Mouse (Mus musculus): ENCODE data around the gene Cadm2. TPM values are rescaled to one million over a fixed set of nuclear protein-coding genes. Genes with fewer than 3 reads are reported as not detected.
A peak's percentile ranks its signal among the peaks of the same experiment; 100 is the strongest.

Gene Cadm2
- total RNA-seq, 4 experiments from 2014 or later, result 0.34 to 2.5 (median 0.66) TPM

DNA sequence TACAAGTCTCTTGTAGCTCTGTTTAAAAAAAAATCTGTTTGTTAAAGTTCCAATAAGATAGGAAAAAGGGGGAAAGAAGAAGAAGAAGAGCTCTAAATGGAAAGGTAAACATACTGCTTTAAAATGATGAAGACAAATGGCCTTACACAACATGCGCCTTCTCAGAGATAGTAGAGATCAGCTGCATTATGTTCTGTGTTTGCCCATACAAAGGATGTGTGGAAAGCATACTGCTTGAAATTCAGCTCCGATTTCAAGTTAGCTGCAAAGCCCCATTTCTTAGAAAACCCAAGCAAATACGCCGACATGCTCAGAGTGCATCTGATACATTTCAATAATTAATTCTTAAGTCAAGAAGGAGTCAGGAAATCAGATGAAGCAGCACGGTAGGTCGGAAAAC, 684.4 kb downstream of the Cadm2 start:
- DNase-seq (ENCODE audit: low spot score), result no peak

DNA sequence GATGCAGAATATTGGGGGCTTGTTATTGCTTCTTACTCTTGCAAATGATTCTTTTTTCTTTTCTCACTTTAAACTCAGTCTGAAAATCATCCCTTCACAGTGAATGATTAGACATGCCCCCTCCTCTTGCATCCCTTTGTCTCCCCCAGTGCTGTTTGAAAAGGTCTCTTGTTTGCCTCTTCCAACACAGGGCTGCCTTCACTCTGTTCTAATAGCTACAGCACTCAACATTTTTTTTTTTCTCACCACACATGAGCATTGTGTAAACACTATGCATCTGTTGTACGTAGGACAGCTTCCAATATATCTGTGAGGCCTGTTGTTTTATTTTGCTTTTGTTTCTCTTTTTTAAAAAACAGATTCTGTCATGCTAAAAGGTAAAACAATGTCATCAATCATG, 695.2 kb downstream of the Cadm2 start:
- DNase-seq (ENCODE audit: low spot score), result no peak

DNA sequence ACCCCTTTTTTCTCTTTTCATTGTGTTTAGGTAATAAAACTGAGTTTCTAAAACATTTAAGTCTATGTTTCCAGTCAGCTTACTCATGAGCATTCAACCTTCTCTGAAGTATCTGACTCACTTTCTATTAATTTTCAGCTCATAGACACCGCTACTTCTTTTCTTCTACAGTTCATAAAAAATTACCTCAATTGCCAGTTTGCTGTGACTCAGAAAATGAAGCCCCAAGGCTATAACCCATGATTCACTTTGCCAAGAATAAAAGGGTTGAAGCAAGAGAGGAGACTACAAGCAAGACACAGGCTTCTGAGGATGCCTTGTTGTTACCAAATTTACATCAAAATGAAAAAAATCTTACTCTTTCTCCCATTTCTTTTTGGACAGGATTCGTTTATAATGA, 698.0 kb downstream of the Cadm2 start:
- DNase-seq (ENCODE audit: low spot score), result no peak

DNA sequence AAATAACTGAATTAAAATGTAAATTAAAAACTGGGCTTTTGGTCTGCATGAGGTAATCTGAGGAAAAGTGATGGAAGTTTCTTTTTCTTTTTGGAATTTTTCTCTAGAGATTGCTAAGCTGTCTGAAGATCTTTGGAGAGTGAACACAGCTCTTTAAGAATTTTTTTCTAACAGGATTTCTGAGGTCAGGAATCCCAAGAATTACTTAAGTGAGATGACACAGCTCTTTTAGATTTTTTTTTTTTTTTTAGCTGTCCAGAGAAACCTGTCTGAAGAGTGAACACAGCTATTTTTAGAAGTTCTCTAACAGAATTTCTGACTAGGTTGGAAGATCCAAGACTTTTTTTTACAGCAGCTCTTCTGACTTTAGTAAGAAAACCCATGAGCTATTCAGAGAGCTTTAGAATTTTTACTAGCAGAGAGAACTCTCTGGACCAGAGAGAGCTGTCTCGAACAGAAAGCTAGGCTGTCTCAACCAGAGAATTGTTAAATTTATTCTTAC, 699.2 kb downstream of the Cadm2 start:
- DNase-seq (ENCODE audit: low spot score), result no peak

DNA sequence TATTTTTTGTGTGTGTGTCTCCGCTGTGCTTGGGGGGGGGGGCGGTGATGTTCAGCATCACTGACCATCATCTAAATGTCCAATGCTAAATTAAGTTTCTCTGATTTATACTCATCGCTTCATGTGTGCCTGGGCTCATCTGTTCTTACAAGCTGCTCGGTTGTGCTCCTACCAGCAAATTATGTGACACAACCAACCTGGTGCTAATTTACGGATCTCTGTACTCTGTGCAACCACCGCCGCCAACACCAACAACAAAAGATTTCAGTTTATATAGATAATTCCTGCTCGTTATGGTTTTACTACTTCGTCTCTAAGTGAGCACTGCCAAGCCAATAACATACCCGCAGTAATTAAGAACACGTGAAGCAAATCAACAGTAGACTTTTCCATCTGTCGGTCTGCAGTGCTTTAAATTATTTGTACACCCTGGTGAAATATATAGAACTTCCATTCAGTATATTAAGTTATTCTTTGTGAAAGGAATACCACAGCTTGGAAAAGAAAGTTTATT, 700.8 kb downstream of the Cadm2 start:
- DNase-seq (ENCODE audit: low spot score), result no peak

DNA sequence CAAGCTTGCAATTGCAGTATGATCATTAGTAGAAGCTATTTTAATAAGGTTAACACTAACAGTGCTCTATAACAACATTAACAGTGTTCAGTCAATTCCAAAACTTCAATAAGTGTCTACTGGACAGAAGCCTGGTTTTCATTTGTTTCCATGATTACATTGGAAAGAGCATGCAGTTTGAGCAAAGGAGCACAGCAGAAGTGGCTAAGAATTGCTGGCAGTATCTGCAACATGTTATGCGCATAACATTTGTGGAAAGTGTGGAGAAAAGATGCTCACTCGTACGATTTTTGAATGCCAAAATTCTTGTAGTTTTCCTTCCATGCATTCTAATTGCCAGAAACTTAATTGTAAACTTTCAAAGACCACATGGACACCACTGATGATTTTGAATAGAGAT, 718.9 kb downstream of the Cadm2 start:
- DNase-seq (ENCODE audit: low spot score), result no peak

DNA sequence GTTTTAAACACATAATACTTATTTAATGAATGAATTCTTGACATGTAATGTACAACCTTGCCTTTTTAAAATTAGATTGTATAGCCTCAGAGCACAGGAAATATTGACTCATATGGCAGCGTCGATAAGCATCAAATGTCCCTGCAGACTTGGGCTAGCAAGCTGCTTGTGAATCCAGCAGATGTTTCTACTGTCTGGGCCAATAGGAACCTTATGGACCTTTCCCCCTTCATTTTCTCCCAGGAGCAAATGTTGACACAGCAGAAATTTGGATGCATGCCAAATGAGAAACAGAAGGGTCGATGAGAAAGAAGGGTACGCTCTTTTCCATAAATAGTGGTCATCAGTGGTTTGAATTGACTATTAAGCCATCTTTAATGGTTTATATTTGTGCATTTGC, 720.0 kb downstream of the Cadm2 start:
- DNase-seq (ENCODE audit: low spot score), result no peak

DNA sequence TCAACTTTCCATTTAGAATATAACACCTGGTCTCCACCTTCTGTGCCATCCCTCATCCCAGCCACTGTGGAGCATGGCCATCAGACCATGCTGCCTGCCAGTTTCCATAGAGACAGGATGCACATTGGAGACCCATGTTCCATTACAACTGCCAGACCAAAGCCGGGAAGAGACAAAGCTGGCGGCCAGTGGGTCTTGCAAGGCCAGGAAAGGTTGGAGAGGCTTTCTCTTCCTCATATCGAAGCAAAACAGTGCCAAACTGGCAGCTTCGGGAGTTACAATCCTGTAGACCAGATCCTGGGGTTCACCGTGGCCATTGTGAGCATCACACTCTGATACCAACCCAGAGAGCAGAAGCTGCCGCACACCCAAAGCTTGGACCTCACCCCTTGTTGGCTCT, 728.3 kb downstream of the Cadm2 start:
- no peak for DNase-seq (ENCODE audit: low spot score)

DNA sequence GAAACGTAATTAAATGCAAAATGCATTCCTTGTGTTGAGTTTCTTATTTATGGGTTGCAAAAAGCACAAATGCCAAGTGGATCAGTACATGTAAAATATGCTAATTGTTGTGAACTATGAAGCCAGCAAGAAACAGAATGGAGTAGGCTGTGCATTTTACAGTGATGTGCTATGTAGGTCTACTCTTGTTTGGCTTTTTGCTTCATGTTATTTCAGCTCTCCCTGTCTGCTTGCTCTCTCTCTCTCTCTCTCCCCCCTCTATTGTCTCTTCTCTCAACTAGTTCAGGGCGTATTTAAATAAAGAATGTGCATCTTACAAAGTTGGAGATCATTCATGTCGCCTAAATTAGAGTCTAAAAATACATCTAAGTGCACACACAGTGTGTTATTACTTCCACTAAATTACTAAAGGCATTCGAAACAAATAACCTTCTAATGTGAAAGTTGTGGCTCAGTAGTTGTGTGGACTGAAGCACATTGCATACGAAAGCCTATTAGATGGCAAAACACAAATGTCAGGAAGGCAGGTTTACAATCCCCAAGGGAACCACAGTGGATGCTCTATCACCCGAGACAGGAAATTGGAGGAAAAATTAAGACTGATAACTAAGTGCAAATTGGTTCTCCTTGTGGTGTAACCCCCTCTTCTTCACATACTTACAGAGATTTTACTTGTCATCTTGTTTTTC, 729.0 kb downstream of the Cadm2 start:
- DNase-seq (ENCODE audit: low spot score), result no peak

DNA sequence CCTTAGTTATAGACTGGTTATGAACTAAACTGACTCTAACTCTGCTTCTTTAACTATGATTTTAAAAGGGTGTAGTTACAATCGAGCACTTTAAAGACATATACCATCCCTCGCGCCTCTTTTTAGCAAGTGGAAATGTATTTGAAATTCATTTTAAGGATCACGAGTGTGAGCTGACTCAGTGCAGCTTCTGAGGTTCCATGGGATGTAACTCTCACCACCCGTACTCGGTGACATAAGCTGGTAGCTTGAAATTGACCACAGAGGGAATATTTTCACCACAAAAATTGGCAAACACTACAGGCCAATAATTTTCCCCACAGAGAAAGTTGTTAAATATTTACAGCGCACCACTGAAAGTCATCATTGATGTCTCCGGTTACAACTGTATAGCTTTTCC, 730.8 kb downstream of the Cadm2 start:
- no peak for DNase-seq (ENCODE audit: low spot score)

DNA sequence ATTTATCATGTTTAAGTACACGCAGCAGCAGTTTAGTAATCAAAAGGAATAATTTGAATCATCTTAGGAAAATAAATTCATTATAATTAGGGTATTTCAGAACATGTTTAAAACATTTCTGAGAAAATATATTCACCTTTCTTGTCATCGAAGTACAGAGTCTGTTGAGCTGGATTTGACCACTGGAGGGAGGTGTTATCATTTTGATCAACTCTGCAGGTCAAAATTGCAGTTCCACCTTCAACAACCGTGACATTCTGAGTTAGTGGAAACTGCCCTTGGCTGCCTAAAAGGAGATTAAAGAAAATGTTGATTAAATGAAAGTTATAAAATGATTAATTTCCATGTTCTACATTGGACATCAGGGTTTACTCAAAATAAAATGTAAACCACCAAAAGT, 738.1 kb downstream of the Cadm2 start:
- no peak for DNase-seq (ENCODE audit: low spot score)

DNA sequence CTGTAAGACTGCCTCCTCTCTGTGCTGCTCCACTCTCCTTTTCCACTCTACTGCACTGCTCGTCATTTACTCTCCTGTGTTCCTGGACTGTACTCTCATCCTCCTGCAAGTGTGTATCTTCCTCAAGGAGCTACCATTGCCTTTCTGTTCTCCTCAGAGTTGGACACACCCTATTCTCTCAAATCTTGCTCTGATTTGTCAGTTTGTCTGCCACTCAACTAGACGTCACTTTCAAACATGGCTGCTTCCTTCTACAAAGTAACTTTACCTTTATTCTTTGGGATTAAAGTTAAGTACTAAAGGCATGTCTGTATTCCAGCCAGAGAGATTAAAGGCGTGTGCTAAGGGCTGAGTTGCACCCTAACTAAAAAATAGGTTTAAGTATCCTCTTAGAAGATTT, 749.5 kb downstream of the Cadm2 start:
- DNase-seq (ENCODE audit: low spot score), result no peak

DNA sequence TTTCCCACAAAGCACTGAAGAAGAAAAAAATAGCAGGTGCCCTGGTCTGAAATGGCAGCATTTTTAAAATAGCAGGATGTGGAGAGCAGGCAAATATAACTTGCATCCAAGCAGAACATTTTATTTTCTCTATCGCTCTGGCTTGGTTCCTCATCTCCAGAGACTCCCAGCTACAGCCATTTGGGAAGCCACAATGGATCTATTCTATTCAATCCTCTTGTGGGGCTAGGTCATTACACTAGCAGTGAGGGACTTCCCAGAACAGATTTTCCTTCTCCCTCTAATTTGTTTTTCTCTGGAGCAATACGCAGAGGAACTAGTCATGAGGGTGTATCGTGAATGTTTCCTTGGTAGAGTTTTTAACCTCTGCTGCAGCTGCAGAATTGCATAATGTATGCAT, 769.7 kb downstream of the Cadm2 start:
- peak; percentile 1 for DNase-seq (ENCODE audit: low spot score)

DNA sequence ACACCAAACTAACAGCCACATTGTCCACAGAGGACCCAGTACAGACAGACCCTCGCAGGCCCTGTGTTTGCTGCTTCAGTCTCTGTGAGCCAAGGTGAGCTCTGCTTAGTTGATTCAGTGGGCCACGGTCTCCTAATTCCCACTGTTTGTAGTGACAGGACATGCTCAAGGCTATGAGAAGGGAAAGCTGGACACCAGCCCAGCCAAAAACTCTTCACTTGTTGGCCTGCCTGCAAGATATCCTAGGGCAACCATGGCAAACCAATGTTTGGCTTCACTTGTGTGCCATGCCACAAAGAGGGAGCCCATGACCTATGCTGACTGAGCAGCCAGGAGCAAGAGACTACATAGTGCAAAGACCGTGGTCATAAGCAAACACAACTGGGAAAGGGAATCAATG, 795.8 kb downstream of the Cadm2 start:
- no peak for DNase-seq (ENCODE audit: low spot score)

DNA sequence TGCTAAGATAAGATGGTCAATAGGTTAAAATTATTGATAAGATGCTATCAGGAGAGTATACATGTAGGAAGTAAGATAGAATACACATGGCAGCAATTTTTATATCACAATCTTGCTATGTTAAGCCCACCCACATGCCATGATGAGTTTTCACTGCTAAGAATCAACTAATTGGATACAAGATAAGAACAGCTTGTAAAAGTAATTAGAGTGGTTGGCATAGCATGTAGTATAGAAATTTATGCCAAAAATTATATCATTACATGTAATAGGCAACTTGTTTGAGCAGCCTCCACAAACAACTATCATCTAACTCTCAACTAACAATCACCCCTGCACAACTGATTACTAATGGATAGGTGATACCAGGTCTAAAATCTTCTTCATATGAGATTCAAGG, 809.2 kb downstream of the Cadm2 start:
- no peak for DNase-seq (ENCODE audit: low spot score)

DNA sequence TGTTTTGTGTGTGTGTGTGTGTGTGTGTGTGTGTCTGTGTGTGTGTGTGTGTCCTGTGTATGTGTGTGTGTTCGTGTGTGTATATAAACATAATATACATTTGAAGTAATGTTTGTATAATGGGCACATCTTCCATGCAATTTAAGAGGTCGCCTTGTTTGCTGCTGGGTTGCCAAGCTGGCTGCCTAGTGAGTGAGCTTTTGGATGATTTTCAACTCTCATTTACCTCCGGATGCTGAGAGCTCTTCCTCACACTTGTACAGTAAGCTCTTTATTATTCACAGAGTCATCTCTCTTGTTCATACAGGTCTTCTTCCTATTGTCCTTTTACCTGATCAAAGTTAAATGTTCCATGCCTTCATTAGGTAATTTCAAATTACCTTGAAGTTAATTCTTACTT, 822.5 kb downstream of the Cadm2 start:
- no peak for DNase-seq (ENCODE audit: low spot score)

DNA sequence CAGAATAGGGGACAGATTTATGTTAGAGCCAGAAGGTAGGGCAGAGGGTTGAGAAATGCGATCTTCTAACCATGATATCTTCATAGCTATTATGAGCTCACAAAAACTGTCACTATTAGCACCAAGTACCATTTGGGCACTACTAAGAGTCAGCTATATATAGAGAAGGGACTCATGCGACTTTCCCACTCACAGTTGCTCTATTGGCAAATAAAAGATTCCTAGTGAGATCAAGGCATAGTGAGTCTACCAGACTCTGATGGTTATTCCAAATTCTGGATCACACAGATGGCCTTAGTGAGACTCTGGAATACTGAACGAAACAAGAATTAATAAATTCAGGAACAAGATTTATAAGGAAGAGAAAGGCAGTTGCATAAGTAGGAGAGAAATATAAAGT, 827.6 kb downstream of the Cadm2 start:
- DNase-seq (ENCODE audit: low spot score), result no peak

DNA sequence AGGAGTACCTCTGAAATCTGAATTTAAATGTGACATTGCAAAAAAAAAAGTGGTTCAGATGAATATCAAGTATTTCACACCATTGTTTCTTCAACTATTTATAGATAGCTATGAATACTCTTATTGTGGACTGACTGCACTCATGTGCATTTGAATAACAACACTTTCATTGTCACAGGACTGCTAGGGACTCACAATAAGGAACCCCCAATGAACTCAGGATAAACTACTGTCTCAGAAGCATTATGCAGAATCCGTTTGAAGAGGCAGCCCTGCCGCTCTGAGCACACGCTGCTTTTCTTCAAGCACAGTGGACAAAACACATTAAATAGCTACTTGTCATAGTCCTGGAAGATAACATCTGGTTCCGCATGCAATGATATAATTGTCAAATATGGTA, 848.8 kb downstream of the Cadm2 start:
- no peak for DNase-seq (ENCODE audit: low spot score)

DNA sequence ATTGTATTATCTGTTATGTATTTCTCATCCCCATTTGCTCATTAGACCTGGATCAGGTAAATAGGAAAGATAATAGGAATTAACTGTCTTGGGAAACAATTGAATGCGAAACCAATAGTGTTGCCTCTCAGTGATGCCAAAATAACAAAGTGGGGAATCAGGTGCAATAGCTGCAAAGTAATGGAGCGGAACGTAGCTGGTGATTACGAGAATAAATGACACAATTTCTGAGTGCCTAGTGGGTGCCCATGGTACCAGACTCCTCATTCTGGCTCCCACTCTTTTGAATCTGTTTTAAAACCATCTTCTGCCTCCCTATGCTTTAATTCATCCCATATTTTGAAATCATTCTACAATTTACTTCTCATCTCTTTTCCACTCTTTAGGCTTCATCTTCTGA, 851.2 kb downstream of the Cadm2 start:
- DNase-seq (ENCODE audit: low spot score), result no peak

DNA sequence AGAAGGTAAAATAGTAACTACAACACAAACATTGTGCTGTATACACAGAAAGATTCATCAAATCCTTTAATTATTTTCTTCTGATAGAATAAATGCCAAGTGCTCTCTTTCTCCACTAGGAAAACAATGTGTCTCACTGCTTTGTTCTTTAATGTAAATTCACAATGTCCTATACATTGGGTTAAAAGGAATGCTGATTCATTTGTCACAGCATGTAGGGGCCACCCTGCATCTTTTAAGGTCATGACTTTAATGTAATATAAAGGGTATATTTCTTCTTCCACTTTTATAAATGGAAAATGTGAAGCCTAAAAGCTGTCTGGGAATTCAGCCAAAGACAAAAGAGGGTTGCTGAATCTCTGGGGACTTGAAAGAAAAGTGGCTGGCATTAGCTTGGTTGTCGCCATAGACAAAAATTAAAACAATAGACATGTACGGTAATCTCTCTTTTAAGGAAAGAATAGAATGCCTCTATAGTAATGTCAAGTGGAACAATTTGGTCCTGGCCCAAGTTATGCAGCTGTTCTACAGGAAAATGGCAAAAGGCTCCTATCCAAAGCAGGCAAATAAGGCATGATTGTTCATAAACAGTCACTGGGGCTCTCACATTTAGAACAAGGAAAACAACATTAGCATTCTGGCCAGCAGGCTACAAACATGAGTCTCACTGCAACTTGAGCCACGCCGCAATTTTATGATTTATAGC, 851.9 kb downstream of the Cadm2 start:
- no peak for DNase-seq (ENCODE audit: low spot score)

DNA sequence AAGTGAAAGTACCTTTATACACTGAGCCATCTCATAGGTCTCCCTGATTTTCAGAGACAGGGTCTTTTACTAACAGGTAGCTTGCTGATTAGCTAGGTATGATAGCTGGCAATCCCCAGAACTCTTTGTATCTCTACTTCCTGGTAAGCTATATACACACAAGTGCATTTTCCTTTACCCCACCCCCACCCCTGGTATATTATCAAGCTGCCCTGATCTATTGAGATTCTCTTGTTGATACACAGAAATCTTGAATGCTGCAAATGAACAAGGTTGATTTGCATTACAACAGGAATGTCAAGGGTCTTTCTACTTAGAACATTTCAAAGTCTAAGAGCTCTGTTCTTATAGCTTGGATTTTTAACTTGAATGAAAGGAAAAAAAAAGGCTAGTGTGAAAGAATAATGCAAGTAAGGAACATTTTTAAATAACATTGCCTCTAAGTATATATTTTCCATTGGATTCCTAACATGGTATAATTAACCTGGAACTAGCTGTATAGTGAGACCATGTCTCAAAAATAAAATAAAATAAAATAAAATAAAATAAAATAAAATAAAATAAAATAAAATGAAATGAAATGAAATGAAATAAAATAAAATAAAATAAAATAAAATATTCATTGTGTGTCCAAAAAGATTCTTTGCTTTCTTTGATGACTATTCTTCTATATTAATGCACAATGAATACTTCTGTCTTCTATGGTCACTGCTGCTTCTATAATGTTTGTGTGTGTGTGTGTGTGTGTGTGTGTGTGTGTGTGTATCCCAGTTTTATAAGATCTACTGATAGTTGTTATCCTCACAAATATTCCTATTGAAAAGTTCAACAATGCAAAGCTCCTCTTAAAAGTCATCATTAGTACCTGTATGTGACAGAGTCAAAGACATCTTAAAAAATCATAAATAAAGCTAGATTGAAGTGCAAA, 858.9 kb downstream of the Cadm2 start:
- no peak for DNase-seq (ENCODE audit: low spot score)

DNA sequence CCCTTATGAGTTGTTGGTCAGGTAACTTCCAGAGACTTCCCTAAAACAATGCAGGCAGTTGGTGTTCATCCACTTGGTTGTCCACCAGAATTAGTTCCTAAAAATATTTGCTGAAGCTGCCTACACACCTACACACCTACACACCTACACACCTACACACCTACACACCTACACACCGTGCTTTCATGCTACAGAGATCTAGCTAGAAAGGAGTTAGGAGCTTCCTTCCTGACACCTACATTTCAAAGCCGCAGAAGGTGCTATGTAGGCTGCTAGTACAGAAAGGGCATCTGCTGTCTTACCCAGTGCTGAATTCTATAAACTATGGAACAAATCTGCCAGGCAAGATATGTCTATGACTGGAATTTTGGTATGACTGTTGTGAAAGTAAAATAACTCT, 872.2 kb downstream of the Cadm2 start:
- DNase-seq (ENCODE audit: low spot score), result no peak
